Comparison of ENCODE assay signal across 10 mouse cellular contexts in the genomic region with DNA sequence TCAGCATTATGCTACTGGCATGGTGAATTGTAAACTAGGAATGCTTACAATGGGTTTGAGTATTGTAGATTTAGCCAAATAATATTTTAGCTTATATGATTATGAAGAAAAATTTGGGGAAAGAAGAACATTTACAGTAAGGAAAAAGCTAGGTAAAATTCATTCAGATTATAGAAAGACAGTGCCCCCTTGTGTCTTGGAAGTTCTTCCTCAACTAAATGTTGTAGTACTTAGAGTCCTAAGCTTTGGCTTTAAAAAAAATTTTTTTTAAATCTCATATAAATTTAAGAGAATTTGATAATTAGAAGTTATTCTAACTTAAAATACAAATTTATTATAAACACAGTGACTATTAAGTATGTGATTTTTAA.
A peak's percentile ranks its signal among the peaks of the same experiment; 100 is the strongest.
DNase-seq lines count a peak whose midpoint lies in the region; ATAC-seq and TF ChIP-seq lines count a peak whose summit lies in the region.
"Had no signal": no experiment of that assay in that cellular context is flagged by ENCODE, and none has a peak within 500 bp of the region (broad histone marks: within the 10 kb centered on the region; RNA-seq: fewer than 3 reads in every experiment).

No protein-coding gene starts in this region.

- no peaks in the 10 kb centered on the region for H3K27me3 ChIP-seq in cerebellum, adult 2 months (ENCODE audit: control insufficient read depth, insufficient read depth, low read length)
- H3K27me3 ChIP-seq in liver, adult 2 months (ENCODE audit: control insufficient read depth, insufficient read depth, low read length): no peaks in the 10 kb centered on the region
- H3K27me3 ChIP-seq in forebrain, embryonic 15.5 days: no peaks in the 10 kb centered on the region
- H3K27me3 ChIP-seq in neural tube, embryonic 13.5 days: no peaks in the 10 kb centered on the region

- ATAC-seq in forebrain, embryonic 15.5 days (replicated peaks): no peak
- no peak for ATAC-seq in neural tube, embryonic 13.5 days (ENCODE audit: low read depth)

- no peak overlapping the region for H3K4me3 ChIP-seq in cerebellum, adult 2 months (replicated peaks; ENCODE audit: insufficient read depth, low read depth, low read length)
- H3K4me3 ChIP-seq in liver, adult 2 months (ENCODE audit: insufficient read depth, low read depth, low read length): no peak overlapping the region
- H3K4me3 ChIP-seq in forebrain, embryonic 15.5 days: no peak overlapping the region
- no peak overlapping the region for H3K4me3 ChIP-seq in neural tube, embryonic 13.5 days

- peaks cover 6% of the 10 kb centered on the region; the same call in 1 of the 2 replicates for H3K4me1 ChIP-seq in cerebellum, adult 2 months (ENCODE audit: control insufficient read depth, insufficient read depth, low read length)
- peaks cover 6% of the 10 kb centered on the region for H3K4me1 ChIP-seq in liver, adult 2 months (ENCODE audit: control insufficient read depth, insufficient read depth, low read length)
- H3K4me1 ChIP-seq in forebrain, embryonic 15.5 days: peaks cover 7% of the 10 kb centered on the region
- H3K4me1 ChIP-seq in neural tube, embryonic 13.5 days (replicated peaks): peaks cover 8% of the 10 kb centered on the region

- H3K9me3 ChIP-seq in forebrain, embryonic 15.5 days: no peaks in the 10 kb centered on the region
- no peaks in the 10 kb centered on the region for H3K9me3 ChIP-seq in neural tube, embryonic 13.5 days

- H3K4me2 ChIP-seq in forebrain, embryonic 15.5 days (replicated peaks): peak overlapping the region; percentile 26; the same call in 1 of the 2 replicates
- H3K4me2 ChIP-seq in neural tube, embryonic 13.5 days: 0 out of 2 replicates have a peak overlapping the region, but pooled peaks have one; percentile 22

- no peak for DNase-seq in cerebellum, adult 2 months
- no peak for DNase-seq in cerebellum, postnatal 14 days
- DNase-seq in liver, adult 2 months (ENCODE audit: extremely low read depth, low read depth, low spot score): no peak
- DNase-seq in liver: no peak
- no peak for DNase-seq in right cerebral cortex, postnatal 25 days
- no peak for DNase-seq in spleen, postnatal 4 days (ENCODE audit: low spot score in 2 of 2)
- DNase-seq: cerebellum, adult 9-10 months had no signal

- TF ChIP-seq CTCF in cerebellum, adult 2 months (IDR thresholded peaks at IDR 0.05; ENCODE audit: borderline replicate concordance, insufficient read depth, low read depth, low read length): 0 out of 2 replicates have a peak, but pooled peaks have one; percentile 14
- TF ChIP-seq CTCF in liver, adult 2 months (IDR thresholded peaks at IDR 0.05; ENCODE audit: low read depth, low read length): peak; percentile 39

- H3K79me2 ChIP-seq in liver, adult 2 months (ENCODE audit: control insufficient read depth, insufficient read depth, low read length): no peaks in the 10 kb centered on the region; the same call in 1 of the 2 replicates

- TF ChIP-seq POLR2A in cerebellum, adult 2 months (IDR thresholded peaks at IDR 0.05; ENCODE audit: borderline replicate concordance, insufficient read depth, low read length): no peak
- no peak for TF ChIP-seq POLR2A in liver, adult 2 months (IDR thresholded peaks at IDR 0.05; ENCODE audit: extremely low read depth, insufficient read depth, low read length)

- no peaks in the 10 kb centered on the region for H3K36me3 ChIP-seq in liver, adult 2 months (ENCODE audit: control insufficient read depth, insufficient read depth, low read length)
- H3K36me3 ChIP-seq in forebrain, embryonic 15.5 days: no peaks in the 10 kb centered on the region
- no peaks in the 10 kb centered on the region for H3K36me3 ChIP-seq in neural tube, embryonic 13.5 days

- no peak overlapping the region for H3K9ac ChIP-seq in liver, adult 2 months (ENCODE audit: low read depth, low read length)
- H3K9ac ChIP-seq in forebrain, embryonic 15.5 days (replicated peaks): no peak overlapping the region
- H3K9ac ChIP-seq in neural tube, embryonic 13.5 days: no peak overlapping the region

- no peak overlapping the region for H3K27ac ChIP-seq in cerebellum, adult 2 months (ENCODE audit: insufficient read depth, low read length)
- H3K27ac ChIP-seq in liver, adult 2 months (replicated peaks; ENCODE audit: insufficient read depth, low read depth, low read length): no peak overlapping the region
- H3K27ac ChIP-seq in forebrain, embryonic 15.5 days (replicated peaks): peak overlapping the region; percentile 65
- peak overlapping the region; percentile 29; the same call in 1 of the 2 replicates for H3K27ac ChIP-seq in neural tube, embryonic 13.5 days (replicated peaks)
- H3K27ac ChIP-seq: macrophage had no signal

Comparison
In these comparisons a context has a peak if more than half of its experiments do, and no peak if none do; other contexts are left out.
1. H3K27ac ChIP-seq: peak in forebrain, embryonic 15.5 days (single experiment) and neural tube, embryonic 13.5 days (single experiment); none in cerebellum, adult 2 months (single experiment) and liver, adult 2 months (single experiment).